Mouse (Mus musculus) stomach, postnatal 0 days (tissue): Measurements from ENCODE around the gene Hes6. TPM values are rescaled to one million over a fixed set of nuclear protein-coding genes. Genes with fewer than 3 reads are reported as not detected.

Experiments
- ATAC-seq: fragments of 200-750 bp; cut with Nextera tagmentation; 2 replicates; pipeline ENCODE4 v1.8.0; 2017; ENCODE audit not compliant: low FRiP score, low TSS enrichment
- DNase-seq: peaks from one replicate; pipeline ENCODE4 v3.0.0-alpha.2; 2016; ENCODE audit warnings: low spot score
- H3K27ac ChIP-seq: fragments of 300-500 bp; sonication (generic); replicated peaks from 2 replicates; pipeline ENCODE4 v1.5.1; 2014; ENCODE audit warnings: mild to moderate bottlenecking, control low read depth
- H3K27me3 ChIP-seq: fragments of 300-500 bp; sonication (generic); 2 replicates; pipeline ENCODE4 v1.6.1; 2014; ENCODE audit warnings: low read length; ENCODE audit not compliant: control insufficient read depth, insufficient read depth
- H3K36me3 ChIP-seq: fragments of 300-500 bp; sonication (generic); 2 replicates; pipeline ENCODE4 v1.6.1; 2014; ENCODE audit warnings: low read length, mixed read lengths; ENCODE audit not compliant: control insufficient read depth, insufficient read depth
- H3K4me1 ChIP-seq: fragments of 300-500 bp; sonication (generic); replicated peaks from 2 replicates; pipeline ENCODE4 v1.6.1; 2014; ENCODE audit warnings: antibody characterized with exemption; ENCODE audit not compliant: control insufficient read depth, insufficient read depth
- H3K4me2 ChIP-seq: fragments of 300-500 bp; sonication (generic); replicated peaks from 2 replicates; pipeline ENCODE4 v1.6.1; 2014; ENCODE audit warnings: low read depth, mild to moderate bottlenecking, control low read depth, moderate library complexity
- H3K4me3 ChIP-seq: fragments of 300-500 bp; sonication (generic); 2 replicates; pipeline ENCODE4 v1.5.1; 2014; ENCODE audit warnings: low read depth, low read length, control low read depth
- H3K9ac ChIP-seq: fragments of 300-500 bp; sonication (generic); 2 replicates; pipeline ENCODE4 v1.6.1; 2014; ENCODE audit warnings: mild to moderate bottlenecking, low read length, control low read depth, mixed read lengths
- H3K9me3 ChIP-seq: fragments of 300-500 bp; sonication (generic); 2 replicates; pipeline ENCODE4 v1.6.1; 2016; ENCODE audit warnings: low read length; ENCODE audit not compliant: control insufficient read depth
- CTCF ChIP-seq: IDR thresholded peaks from 2 replicates; pipeline ENCODE4 v1.5.1; 2016; ENCODE audit warnings: antibody characterized with exemption, low read depth, mild to moderate bottlenecking, moderate library complexity
- EP300 ChIP-seq: optimal IDR thresholded peaks from 2 replicates; pipeline ENCODE3; 2016; ENCODE audit warnings: antibody characterized with exemption
- WGBS: fragments of 180-500 bp; shearing (Covaris S2); extraction: QIAGEN DNeasy Blood & Tissue Kit; methylation state at CpG from one replicate; pipeline ENCODE4 v1.1.7; 2014; 5-methylcytosine and 5-hydroxymethylcytosine counted together
- polyA plus RNA-seq: library from polyadenylated mRNA; unstranded; fragments of >200 nt; fragmentation: Nextera tagmentation; extraction: Ambion mirVana; gene quantifications from 2 replicates; pipeline ENCODE4 v1.2.1, GENCODE M21; 2015

Hes6 gene
- polyA plus RNA-seq, 1 experiment from 2014 or later: 40.7 TPM

DNA sequence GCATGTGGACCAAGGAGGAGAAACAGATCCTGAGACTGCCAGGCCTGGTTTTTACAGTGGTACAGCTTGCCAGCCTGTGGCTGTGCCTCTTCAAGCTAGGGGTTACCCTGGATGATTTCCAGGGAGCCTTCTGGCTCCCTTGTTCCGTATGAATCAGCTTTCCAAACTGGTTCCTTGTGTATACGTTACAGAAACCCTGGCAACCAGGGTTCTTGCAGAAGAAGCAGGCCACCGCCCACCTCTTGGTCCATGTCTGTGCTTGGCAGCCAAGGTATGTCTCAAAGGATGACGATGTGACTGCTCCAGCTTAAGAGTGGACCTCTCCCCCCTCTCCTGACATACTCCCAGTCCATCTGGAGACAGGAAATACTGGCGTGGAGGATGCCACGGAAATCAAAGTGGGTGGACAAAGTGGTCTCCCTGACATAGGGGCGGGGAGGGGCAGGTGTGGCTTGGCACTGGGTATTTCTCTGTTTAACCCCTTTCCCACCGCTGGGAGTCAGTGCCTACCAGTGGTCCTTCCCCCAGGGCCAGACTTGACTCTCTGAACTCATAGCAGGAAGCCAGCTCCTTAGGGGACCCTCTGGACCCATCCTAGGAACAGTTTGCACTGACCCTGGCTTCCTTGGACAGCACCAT, 44.5 kb upstream of the Hes6 start:
- TF ChIP-seq CTCF (peak; percentile 30; the same call in 1 of the 2 replicates), EP300 (peak; percentile 64)
- Histone ChIP-seq H3K27ac (peak overlapping the region; percentile 98), H3K4me3 (peak overlapping the region; percentile 72), H3K9ac (peak overlapping the region; percentile 82), H3K27me3 (no peaks in the 10 kb centered on the region), H3K36me3 (no peaks in the 10 kb centered on the region), H3K4me2 (peak overlapping the region; percentile 77), H3K9me3 (no peaks in the 10 kb centered on the region), H3K4me1 (peaks cover 32% of the 10 kb centered on the region)
- WGBS: 3% methylated on average over 8 of the region's 8 CpGs
- peak; percentile 84 for DNase-seq
- ATAC-seq: peak; percentile 51

DNA sequence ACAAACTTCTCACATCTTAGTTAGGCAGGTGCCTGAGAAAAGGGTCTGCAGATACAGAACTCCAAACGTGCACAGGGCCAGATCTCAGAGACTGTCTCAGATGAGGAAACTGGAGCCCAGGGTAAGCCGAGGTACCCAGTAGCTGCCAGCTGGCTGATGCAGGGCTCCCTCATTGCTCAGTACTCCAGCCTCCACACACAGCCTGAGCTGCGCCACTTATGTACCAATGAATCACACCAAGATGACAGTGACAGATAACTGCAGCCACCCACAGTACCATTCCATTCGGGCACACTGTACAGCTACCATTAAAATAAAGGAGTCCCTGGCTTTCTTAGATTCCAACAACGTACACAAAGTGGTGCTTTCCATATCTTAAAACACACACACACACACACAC, 43.9 kb upstream of the Hes6 start:
- ATAC-seq: no peak
- no peaks in the 10 kb centered on the region for H3K36me3 ChIP-seq
- TF ChIP-seq CTCF (no peak), EP300 (no peak)
- no peaks in the 10 kb centered on the region for H3K27me3 ChIP-seq
- peak overlapping the region; percentile 77 for H3K4me2 ChIP-seq
- H3K9me3 ChIP-seq: no peaks in the 10 kb centered on the region
- peak; percentile 52 for DNase-seq
- H3K4me3 ChIP-seq: peak overlapping the region; percentile 72
- peaks cover 32% of the 10 kb centered on the region for H3K4me1 ChIP-seq
- peak overlapping the region; percentile 82 for H3K9ac ChIP-seq
- 20% methylated on average over 5 of the region's 5 CpGs for WGBS
- peak overlapping the region; percentile 98 for H3K27ac ChIP-seq

- WGBS: 72% methylated on average over 4 of the region's 4 CpGs
- ATAC-seq: no peak
- DNase-seq: no peak
- H3K4me2 ChIP-seq: peak overlapping the region; percentile 77
- H3K4me3 ChIP-seq: peak overlapping the region; percentile 72; the same call in 1 of the 2 replicates
- H3K9ac ChIP-seq: peak overlapping the region; percentile 82
- H3K27ac ChIP-seq: peak overlapping the region; percentile 98
- H3K27me3 ChIP-seq: no peaks in the 10 kb centered on the region
- TF ChIP-seq EP300 (no peak), CTCF (no peak)
- no peaks in the 10 kb centered on the region for H3K9me3 ChIP-seq
- H3K4me1 ChIP-seq: peaks cover 35% of the 10 kb centered on the region
- no peaks in the 10 kb centered on the region for H3K36me3 ChIP-seq
These were observed 43.3 kb upstream of the Hes6 start for GRCm38 (mm10) chr1:91457116-91457515.

GRCm38 (mm10) chr1:91456301-91456801, 42.5 kb upstream of the Hes6 start:
- DNase-seq: peak; percentile 92
- H3K9ac ChIP-seq: peak overlapping the region; percentile 55

DNA sequence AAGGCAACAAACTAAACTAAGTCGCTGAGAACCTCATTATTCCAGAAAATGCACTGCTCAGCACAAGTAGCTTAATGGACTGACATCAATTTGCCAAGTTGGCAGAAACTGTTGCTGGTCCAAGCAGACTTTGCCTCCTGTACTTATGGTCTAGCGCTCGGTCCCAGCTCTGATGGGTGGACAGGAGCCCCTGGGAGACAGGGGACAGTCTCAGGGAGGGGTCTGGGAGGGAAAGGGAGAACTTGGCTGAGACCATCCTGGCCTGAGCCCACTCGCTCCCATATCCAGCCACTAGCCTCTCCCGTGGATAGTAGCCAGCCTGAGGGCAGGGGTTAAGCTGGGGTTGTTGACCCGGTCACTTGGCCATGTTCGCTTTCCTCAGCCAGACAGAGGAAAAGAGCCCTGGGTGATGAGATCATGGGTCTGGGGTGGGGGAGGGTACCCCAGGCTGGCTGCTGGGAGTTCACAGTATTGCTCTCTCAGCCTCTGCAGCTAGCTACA, 41.9 kb upstream of the Hes6 start:
- Histone ChIP-seq H3K4me3 (peak overlapping the region; percentile 18; the same call in 1 of the 2 replicates), H3K9ac (peak overlapping the region; percentile 55), H3K4me2 (peak overlapping the region; percentile 77), H3K27me3 (no peaks in the 10 kb centered on the region), H3K9me3 (no peaks in the 10 kb centered on the region), H3K27ac (peak overlapping the region; percentile 98), H3K36me3 (no peaks in the 10 kb centered on the region), H3K4me1 (peaks cover 35% of the 10 kb centered on the region)
- DNase-seq (peak; percentile 77), ATAC-seq (no peak; the same call in 1 of the 2 replicates)
- WGBS: 16% methylated on average over 7 of the region's 7 CpGs
- no peak for TF ChIP-seq EP300
- TF ChIP-seq CTCF: no peak

More at GRCm38 (mm10) chr1:91456301-91456801, 42.5 kb upstream of the Hes6 start:
- Histone ChIP-seq H3K27ac (peak overlapping the region; percentile 98), H3K4me3 (peak overlapping the region; percentile 18; the same call in 1 of the 2 replicates), H3K36me3 (no peaks in the 10 kb centered on the region), H3K4me2 (peak overlapping the region; percentile 77), H3K4me1 (peaks cover 35% of the 10 kb centered on the region), H3K27me3 (no peaks in the 10 kb centered on the region), H3K9me3 (no peaks in the 10 kb centered on the region)
- WGBS: 5% methylated on average over 11 of the region's 11 CpGs
- peak; percentile 58 for ATAC-seq
- TF ChIP-seq CTCF (no peak), EP300 (peak; percentile 25)

DNA sequence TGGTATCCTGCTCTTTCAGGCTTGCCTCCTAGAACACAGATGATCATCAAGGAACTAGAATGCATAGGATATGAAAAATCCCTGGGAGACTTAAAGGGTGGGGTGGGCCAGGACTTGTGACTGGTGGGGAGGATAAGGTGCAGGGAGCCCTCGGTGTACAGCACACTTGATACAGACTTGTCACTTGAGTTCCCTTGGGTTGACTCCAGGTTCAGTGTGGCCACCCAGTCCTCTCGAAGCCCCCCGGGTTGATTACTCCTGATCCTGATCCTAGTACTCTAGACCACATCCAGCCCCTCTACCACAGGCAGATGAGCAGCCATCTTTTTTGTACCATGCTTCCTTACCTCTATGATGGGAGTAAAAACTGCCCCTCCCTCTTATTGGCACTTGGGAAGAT, 41.1 kb upstream of the Hes6 start:
- H3K36me3 ChIP-seq: no peaks in the 10 kb centered on the region
- peaks cover 33% of the 10 kb centered on the region for H3K4me1 ChIP-seq
- no peaks in the 10 kb centered on the region for H3K9me3 ChIP-seq
- ATAC-seq: no peak
- 75% methylated on average over 3 of the region's 3 CpGs for WGBS
- H3K27ac ChIP-seq: peak overlapping the region; percentile 98
- H3K4me3 ChIP-seq: no peak overlapping the region
- no peaks in the 10 kb centered on the region for H3K27me3 ChIP-seq
- H3K4me2 ChIP-seq: peak overlapping the region; percentile 77
- H3K9ac ChIP-seq: peak overlapping the region; percentile 55
- no peak for DNase-seq
- TF ChIP-seq CTCF (no peak), EP300 (no peak)
